In genomic region chr19:6291117-6291781, GRCm38 (mm10) we compare ENCODE assay signal across 8 mouse cellular contexts. TPM values are rescaled to one million over a fixed set of nuclear protein-coding genes. Genes with fewer than 3 reads are reported as not detected.
DNase-seq lines count a peak whose midpoint lies in the region; ATAC-seq lines count a peak whose summit lies in the region.

No protein-coding gene starts in this region.

- no peaks in the 10 kb centered on the region for H3K27me3 ChIP-seq in heart, embryonic 15.5 days

- H3K4me1 ChIP-seq in heart, embryonic 15.5 days (replicated peaks): peaks cover 33% of the 10 kb centered on the region

- no peak overlapping the region for H3K4me3 ChIP-seq in heart, embryonic 15.5 days

- 56% methylated on average over 10 of the region's 10 CpGs for WGBS in heart, embryonic 15.5 days

- peak; percentile 69 for ATAC-seq in cerebellum, adult (ENCODE audit: insufficient number of reproducible peaks, low FRiP score, low TSS enrichment)
- ATAC-seq in heart, embryonic 15.5 days (replicated peaks; ENCODE audit: insufficient number of reproducible peaks, insufficient read depth, low FRiP score, low read depth): peak; percentile 20; the same call in 1 of the 2 replicates
- no peak for ATAC-seq in activated CD4-positive, CD25-positive, alpha-beta regulatory T cell, adult 4 months

- H3K27ac ChIP-seq in heart, embryonic 15.5 days: peak overlapping the region; percentile 50

- H3K9me3 ChIP-seq in heart, embryonic 15.5 days (replicated peaks): no peaks in the 10 kb centered on the region

- H3K4me2 ChIP-seq in heart, embryonic 15.5 days: no peak overlapping the region

- no peak overlapping the region for H3K9ac ChIP-seq in heart, embryonic 15.5 days

- H3K36me3 ChIP-seq in heart, embryonic 15.5 days: peaks cover 24% of the 10 kb centered on the region

- DNase-seq in cerebellum, postnatal 4 days (ENCODE audit: low spot score in 2 of 2): no peak
- DNase-seq in cerebellum, adult 11 months: peak; percentile 77
- DNase-seq in kidney, postnatal 36 days: peak; percentile 73 to 87
- no peak for DNase-seq in retina, postnatal 1 day
- no peak for DNase-seq in urinary bladder, postnatal 36 days (ENCODE audit: low spot score in 2 of 2)

RNA-seq across cellular contexts. Expression of gene Ehd1, which starts 14.7 kb away (rescaled TPM):
- polyA plus RNA-seq in heart, embryonic 15.5 days (2015; fragmentation: Nextera tagmentation; extraction: Ambion mirVana): 54.1 and 66.8 TPM in 2 replicates
- polyA plus RNA-seq in activated CD4-positive, CD25-positive, alpha-beta regulatory T cell, adult 4 months (2017; shearing (Covaris generic)): 10 to 100 TPM; 11.0 to 15.2 TPM

RNA-seq across cellular contexts. Expression of gene Cdc42bpg, which starts 15.0 kb away (rescaled TPM):
- 0.30 and 0.60 TPM in 2 replicates for polyA plus RNA-seq in heart, embryonic 15.5 days (2015; fragmentation: Nextera tagmentation; extraction: Ambion mirVana)
- polyA plus RNA-seq in activated CD4-positive, CD25-positive, alpha-beta regulatory T cell, adult 4 months (2017; shearing (Covaris generic)): under 1 TPM; 0.11 to 0.17 TPM

RNA-seq across cellular contexts. Expression of gene Men1, which starts 43.5 kb away (rescaled TPM):
- 36.1 and 50.6 TPM in 2 replicates for polyA plus RNA-seq in heart, embryonic 15.5 days (2015; fragmentation: Nextera tagmentation; extraction: Ambion mirVana)
- polyA plus RNA-seq in activated CD4-positive, CD25-positive, alpha-beta regulatory T cell, adult 4 months (2017; shearing (Covaris generic)): 10 to 100 TPM; 13.9 to 19.1 TPM

RNA-seq across cellular contexts. Expression of gene Map4k2, which starts 49.7 kb away (rescaled TPM):
- polyA plus RNA-seq in heart, embryonic 15.5 days (2015; fragmentation: Nextera tagmentation; extraction: Ambion mirVana): 12.6 and 17.9 TPM in 2 replicates
- 100 to 1,000 TPM in 1 of 2 experiments, 10 to 100 TPM in 1; 82.0 to 116 TPM for polyA plus RNA-seq in activated CD4-positive, CD25-positive, alpha-beta regulatory T cell, adult 4 months (2017; shearing (Covaris generic))

RNA-seq across cellular contexts. Expression of gene Atg2a, which starts 49.8 kb away (rescaled TPM):
- 6.7 and 10.0 TPM in 2 replicates for polyA plus RNA-seq in heart, embryonic 15.5 days (2015; fragmentation: Nextera tagmentation; extraction: Ambion mirVana)
- 10 to 100 TPM in 1 of 2 experiments, 1 to 10 TPM in 1; 7.4 to 17.2 TPM for polyA plus RNA-seq in activated CD4-positive, CD25-positive, alpha-beta regulatory T cell, adult 4 months (2017; shearing (Covaris generic))

Comparison
In these comparisons a context has a peak if more than half of its experiments do, and no peak if none do; other contexts are left out.
1. DNase-seq: peak in cerebellum, adult 11 months (single experiment) and kidney, postnatal 36 days (2 of 2); none in cerebellum, postnatal 4 days (0 of 2), retina, postnatal 1 day (single experiment) and urinary bladder, postnatal 36 days (0 of 2).